Mouse (Mus musculus): ENCODE measurements around the gene Fam131c. TPM values are rescaled to one million over a fixed set of nuclear protein-coding genes. Genes with fewer than 3 reads are reported as not detected.

Fam131c gene
- polyA plus RNA-seq, 2 experiments = 0.03 to 0.09 TPM

- DNase-seq (ENCODE audit: low read depth in 3 of 3, low spot score in 3 of 3) (no peak), ATAC-seq (ENCODE audit: insufficient read depth) (no peak)
Observed at GRCm38 (mm10) chr4:141429847-141430246, 61.8 kb downstream of the Fam131c start.

GRCm38 (mm10) chr4:141430997-141431396 lies 63.0 kb downstream of the Fam131c start:
- TF ChIP-seq EP300 (IDR thresholded peaks at IDR 0.05; ENCODE audit: low read depth) = no peak
- TF ChIP-seq CTCF (IDR thresholded peaks at IDR 0.05; ENCODE audit: low read depth) = peak; percentile 93
- 20% methylated on average over 9 of the region's 9 CpGs for WGBS (ENCODE audit: insufficient replicate concordance)
- Histone ChIP-seq H3K4me1 (replicated peaks; ENCODE audit: control insufficient read depth in 2 of 2, insufficient read depth in 2 of 2, low read length in 1 of 2) (no peaks in the 10 kb centered on the region), H3K9me3 (ENCODE audit: control insufficient read depth, low read length) (no peaks in the 10 kb centered on the region), H3K4me2 (ENCODE audit: low read depth) (no peak overlapping the region), H3K4me3 (ENCODE audit: insufficient read depth in 1 of 2, low read depth in 2 of 2, low read length in 2 of 2) (no peak overlapping the region), H3K9ac (replicated peaks) (no peak overlapping the region), H3K27me3 (ENCODE audit: control insufficient read depth, insufficient read depth, low read length) (no peaks in the 10 kb centered on the region; the same call in 1 of the 2 replicates), H3K27ac (no peak overlapping the region), H3K36me3 (replicated peaks; ENCODE audit: control insufficient read depth, insufficient read depth, low read depth) (no peaks in the 10 kb centered on the region)
- DNase-seq (ENCODE audit: low read depth in 3 of 3, low spot score in 3 of 3) (peak in 1 of 3 experiments; percentile 37), ATAC-seq (ENCODE audit: insufficient read depth) (no peak)

More at GRCm38 (mm10) chr4:141429847-141430246, 61.8 kb downstream of the Fam131c start:
- Histone ChIP-seq H3K36me3 (replicated peaks; ENCODE audit: control insufficient read depth, insufficient read depth, low read depth) (no peaks in the 10 kb centered on the region), H3K9me3 (ENCODE audit: control insufficient read depth, low read length) (no peaks in the 10 kb centered on the region), H3K4me3 (ENCODE audit: insufficient read depth in 1 of 2, low read depth in 2 of 2, low read length in 2 of 2) (no peak overlapping the region), H3K27me3 (ENCODE audit: control insufficient read depth, insufficient read depth, low read length) (peaks cover 4% of the 10 kb centered on the region), H3K4me2 (ENCODE audit: low read depth) (no peak overlapping the region), H3K4me1 (replicated peaks; ENCODE audit: control insufficient read depth in 2 of 2, insufficient read depth in 2 of 2, low read length in 1 of 2) (no peaks in the 10 kb centered on the region), H3K9ac (replicated peaks) (no peak overlapping the region), H3K27ac (no peak overlapping the region)
- peak; percentile 64 for TF ChIP-seq CTCF (IDR thresholded peaks at IDR 0.05; ENCODE audit: low read depth)
- no peak for TF ChIP-seq EP300 (IDR thresholded peaks at IDR 0.05; ENCODE audit: low read depth)
- WGBS (ENCODE audit: insufficient replicate concordance) = 38% methylated on average over 9 of the region's 9 CpGs

GRCm38 (mm10) chr4:141432666-141433065 lies 64.6 kb downstream of the Fam131c start:
- no peak for ATAC-seq (ENCODE audit: insufficient read depth)
- no peak overlapping the region for H3K9ac ChIP-seq (replicated peaks)
- H3K36me3 ChIP-seq (replicated peaks; ENCODE audit: control insufficient read depth, insufficient read depth, low read depth) = no peaks in the 10 kb centered on the region
- no peak overlapping the region for H3K4me2 ChIP-seq (ENCODE audit: low read depth)
- DNase-seq (ENCODE audit: low read depth in 3 of 3, low spot score in 3 of 3) = no peak
- WGBS (ENCODE audit: insufficient replicate concordance) = 58% methylated on average over 14 of the region's 14 CpGs
- TF ChIP-seq EP300 (IDR thresholded peaks at IDR 0.05; ENCODE audit: low read depth) (no peak), CTCF (IDR thresholded peaks at IDR 0.05; ENCODE audit: low read depth) (no peak)
- H3K27ac ChIP-seq = no peak overlapping the region
- no peaks in the 10 kb centered on the region for H3K9me3 ChIP-seq (ENCODE audit: control insufficient read depth, low read length)
- H3K27me3 ChIP-seq (ENCODE audit: control insufficient read depth, insufficient read depth, low read length) = no peaks in the 10 kb centered on the region
- H3K4me3 ChIP-seq (ENCODE audit: insufficient read depth in 1 of 2, low read depth in 2 of 2, low read length in 2 of 2) = no peak overlapping the region
- H3K4me1 ChIP-seq (replicated peaks; ENCODE audit: control insufficient read depth in 2 of 2, insufficient read depth in 2 of 2, low read length in 1 of 2) = no peaks in the 10 kb centered on the region

GRCm38 (mm10) chr4:141433191-141433590 lies 65.2 kb downstream of the Fam131c start:
- Histone ChIP-seq H3K4me1 (replicated peaks; ENCODE audit: control insufficient read depth in 2 of 2, insufficient read depth in 2 of 2, low read length in 1 of 2) (no peaks in the 10 kb centered on the region), H3K9me3 (ENCODE audit: control insufficient read depth, low read length) (no peaks in the 10 kb centered on the region), H3K36me3 (replicated peaks; ENCODE audit: control insufficient read depth, insufficient read depth, low read depth) (no peaks in the 10 kb centered on the region), H3K4me2 (ENCODE audit: low read depth) (no peak overlapping the region), H3K27me3 (ENCODE audit: control insufficient read depth, insufficient read depth, low read length) (no peaks in the 10 kb centered on the region), H3K27ac (no peak overlapping the region), H3K9ac (replicated peaks) (no peak overlapping the region), H3K4me3 (ENCODE audit: insufficient read depth in 1 of 2, low read depth in 2 of 2, low read length in 2 of 2) (no peak overlapping the region)
- DNase-seq (ENCODE audit: low read depth in 3 of 3, low spot score in 3 of 3) (no peak), ATAC-seq (ENCODE audit: insufficient read depth) (no peak)
- TF ChIP-seq CTCF (IDR thresholded peaks at IDR 0.05; ENCODE audit: low read depth) (no peak), EP300 (IDR thresholded peaks at IDR 0.05; ENCODE audit: low read depth) (no peak)
- 74% methylated on average over 18 of the region's 18 CpGs for WGBS (ENCODE audit: insufficient replicate concordance)

Small RNA genes within 50 kb of the gene (microRNA-seq; reads per million reads assigned to microRNA genes)
- gene Gm25690 = not detected

Other genes starting within 250 kb of the Fam131c start
- gene Szrd1, start 228.4 kb upstream of the Fam131c start, polyA plus RNA-seq (2012; rRNA removed) = 13.3 and 14.2 TPM in 2 replicates
- gene Szrd1, start 228.4 kb upstream of the Fam131c start, polyA plus RNA-seq (2014; fragmentation: Nextera tagmentation; extraction: Ambion mirVana) = 14.3 and 17.2 TPM in 2 replicates
- gene Fbxo42, start 220.3 kb upstream of the Fam131c start, polyA plus RNA-seq (2012; rRNA removed) = 7.5 and 8.3 TPM in 2 replicates
- 17.6 and 20.6 TPM in 2 replicates for gene Fbxo42, start 220.3 kb upstream of the Fam131c start, polyA plus RNA-seq (2014; fragmentation: Nextera tagmentation; extraction: Ambion mirVana)
- gene Rsg1, start 154.3 kb upstream of the Fam131c start, polyA plus RNA-seq (2012; rRNA removed) = 0.78 and 0.87 TPM in 2 replicates
- gene Rsg1, start 154.3 kb upstream of the Fam131c start, polyA plus RNA-seq (2014; fragmentation: Nextera tagmentation; extraction: Ambion mirVana) = 0.56 and 1.2 TPM in 2 replicates
- gene Arhgef19, start 128.7 kb upstream of the Fam131c start, polyA plus RNA-seq (2012; rRNA removed) = 0.88 and 0.92 TPM in 2 replicates
- 0.57 and 0.72 TPM in 2 replicates for gene Arhgef19, start 128.7 kb upstream of the Fam131c start, polyA plus RNA-seq (2014; fragmentation: Nextera tagmentation; extraction: Ambion mirVana)
- 1.6 TPM in 2 replicates for gene Epha2, start 67.0 kb upstream of the Fam131c start, polyA plus RNA-seq (2012; rRNA removed)
- gene Epha2, start 67.0 kb upstream of the Fam131c start, polyA plus RNA-seq (2014; fragmentation: Nextera tagmentation; extraction: Ambion mirVana) = 0.29 and 0.45 TPM in 2 replicates
- not detected in 2 replicates for gene Clcnka, start 30.5 kb downstream of the Fam131c start, polyA plus RNA-seq (2012; rRNA removed)
- gene Clcnka, start 30.5 kb downstream of the Fam131c start, polyA plus RNA-seq (2014; fragmentation: Nextera tagmentation; extraction: Ambion mirVana) = not detected in 2 replicates
- gene Clcnkb, start 47.8 kb downstream of the Fam131c start, polyA plus RNA-seq (2012; rRNA removed) = not detected in 2 replicates
- not detected in 2 replicates for gene Clcnkb, start 47.8 kb downstream of the Fam131c start, polyA plus RNA-seq (2014; fragmentation: Nextera tagmentation; extraction: Ambion mirVana)
- 0.06 and 0.11 TPM in 2 replicates for gene Hspb7, start 52.6 kb downstream of the Fam131c start, polyA plus RNA-seq (2012; rRNA removed)
- not detected in 2 replicates for gene Hspb7, start 52.6 kb downstream of the Fam131c start, polyA plus RNA-seq (2014; fragmentation: Nextera tagmentation; extraction: Ambion mirVana)
- gene Srarp, start 67.9 kb downstream of the Fam131c start, polyA plus RNA-seq (2012; rRNA removed) = not detected in 2 replicates
- not detected in 2 replicates for gene Srarp, start 67.9 kb downstream of the Fam131c start, polyA plus RNA-seq (2014; fragmentation: Nextera tagmentation; extraction: Ambion mirVana)
- 8.7 and 9.1 TPM in 2 replicates for gene Zbtb17, start 76.4 kb downstream of the Fam131c start, polyA plus RNA-seq (2012; rRNA removed)
- gene Zbtb17, start 76.4 kb downstream of the Fam131c start, polyA plus RNA-seq (2014; fragmentation: Nextera tagmentation; extraction: Ambion mirVana) = 5.1 and 7.1 TPM in 2 replicates
- 2.5 and 4.0 TPM in 2 replicates for gene Spen, start 170.4 kb downstream of the Fam131c start, polyA plus RNA-seq (2012; rRNA removed)
- gene Spen, start 170.4 kb downstream of the Fam131c start, polyA plus RNA-seq (2014; fragmentation: Nextera tagmentation; extraction: Ambion mirVana) = 3.4 and 3.8 TPM in 2 replicates
- gene Fblim1, start 237.9 kb downstream of the Fam131c start, polyA plus RNA-seq (2012; rRNA removed) = 1.1 and 2.0 TPM in 2 replicates
- 0.77 and 0.95 TPM in 2 replicates for gene Fblim1, start 237.9 kb downstream of the Fam131c start, polyA plus RNA-seq (2014; fragmentation: Nextera tagmentation; extraction: Ambion mirVana)